Mouse (Mus musculus) spleen, postnatal 14 days (tissue): Measurements from ENCODE around the gene Orc4.
"Not testable (repeated sequence)": the region's sequence is repeated elsewhere in the genome, so short reads cannot be mapped to it uniquely, and the experiment has no call there.

Experiments
- DNase-seq, 2 experiments: peaks; one replicate each; pipeline ENCODE4 v3.0.0; 2021 to 2022; ENCODE audit warnings: low spot score in 2 of 2

Orc4 gene

DNA sequence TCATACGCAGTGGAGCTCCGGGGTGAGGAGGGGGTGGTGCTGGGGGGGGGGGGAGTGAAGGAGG lies at the start of gene Orc4:
Orc4 (minus strand) TSS at position 26 of the 64 bp plus-strand sequence.
- DNase-seq = no peak

DNA sequence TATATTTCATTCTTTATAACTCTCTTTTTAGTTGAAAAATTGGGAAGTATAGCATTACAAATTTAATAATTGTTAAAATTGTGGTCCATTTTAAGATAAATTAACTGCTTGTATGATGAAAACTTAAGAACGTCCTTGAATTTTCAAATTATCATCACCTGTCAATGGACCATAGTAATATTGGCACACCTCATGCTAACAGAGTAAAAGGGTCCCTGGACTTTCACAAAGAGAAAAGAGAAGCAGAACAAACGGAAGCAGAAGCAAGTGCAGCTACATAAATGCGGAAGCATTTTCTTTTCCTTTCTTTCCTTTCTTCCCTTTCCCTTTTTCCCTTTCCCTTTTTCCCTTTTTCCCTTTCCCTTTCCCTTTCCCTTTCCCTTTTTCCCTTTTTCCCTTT lies 40.2 kb upstream of the Orc4 start:
- no peak for DNase-seq

DNA sequence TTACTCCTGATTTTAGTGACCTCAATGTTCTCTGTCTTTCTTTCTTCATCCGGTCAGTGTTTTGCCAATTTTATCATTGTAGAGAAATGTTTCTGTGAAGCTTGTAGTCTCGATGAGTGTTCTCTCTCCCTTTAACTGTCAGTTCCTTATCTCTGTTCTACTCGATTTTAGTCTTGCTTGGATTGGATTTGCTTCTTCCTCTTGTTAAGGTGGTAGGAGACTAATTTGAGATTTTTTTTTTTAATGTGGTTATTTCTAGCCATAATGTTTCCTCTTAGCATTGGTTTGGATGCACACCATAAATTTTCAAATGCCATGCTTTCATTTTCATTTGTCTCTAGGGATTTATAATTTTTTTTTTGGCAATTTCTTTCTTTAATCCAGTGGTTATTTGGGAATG lies 28.8 kb upstream of the Orc4 start:
- no peak for DNase-seq

DNA sequence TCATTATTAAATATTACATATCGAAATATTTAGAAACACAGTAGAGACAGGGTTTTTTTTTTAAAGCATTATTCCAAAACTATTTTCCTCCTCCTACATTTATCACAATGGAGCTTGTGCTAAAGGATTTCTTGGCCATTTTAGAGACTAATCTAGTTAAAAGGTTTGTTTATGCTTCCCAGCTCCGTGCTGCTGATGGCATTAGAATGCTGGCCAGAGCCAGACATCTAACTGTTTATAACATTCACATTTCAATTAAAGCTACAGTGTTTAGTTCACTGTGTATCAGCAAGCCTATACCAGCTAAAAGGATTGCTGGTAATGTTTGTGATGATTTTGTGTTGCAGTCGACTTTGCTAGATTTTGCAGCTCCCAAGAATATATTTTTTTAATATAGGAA lies 6.5 kb upstream of the Orc4 start:
- no peak for DNase-seq

DNA sequence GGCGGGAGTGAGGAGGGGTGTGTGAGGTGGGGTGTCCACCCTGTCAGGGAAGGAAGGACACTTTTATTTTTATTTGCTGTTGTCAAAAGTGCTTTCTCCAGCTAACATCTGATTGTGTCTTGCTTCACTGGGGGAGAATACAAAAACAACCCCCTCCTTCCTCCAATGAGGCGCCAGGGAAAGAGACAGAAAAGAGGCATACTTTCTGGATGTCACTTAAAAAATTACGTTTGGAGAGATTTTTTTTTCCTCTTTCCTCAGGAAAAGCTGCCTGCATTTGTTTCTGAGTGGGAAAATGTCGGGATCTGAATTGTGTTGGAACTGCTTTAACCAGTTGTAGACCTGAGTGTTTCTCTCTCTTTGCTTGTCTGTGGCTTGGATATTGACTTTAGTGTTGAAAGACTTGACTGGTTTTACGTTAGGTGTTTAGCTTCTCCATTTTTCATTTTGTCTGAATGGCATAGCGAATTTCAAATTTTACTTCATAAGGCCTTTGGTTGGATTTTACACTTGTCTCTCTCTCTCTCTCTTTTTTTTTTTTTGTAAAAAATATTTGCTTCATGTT lies 321 bp upstream of the Orc4 start:
- DNase-seq = no peak

DNA sequence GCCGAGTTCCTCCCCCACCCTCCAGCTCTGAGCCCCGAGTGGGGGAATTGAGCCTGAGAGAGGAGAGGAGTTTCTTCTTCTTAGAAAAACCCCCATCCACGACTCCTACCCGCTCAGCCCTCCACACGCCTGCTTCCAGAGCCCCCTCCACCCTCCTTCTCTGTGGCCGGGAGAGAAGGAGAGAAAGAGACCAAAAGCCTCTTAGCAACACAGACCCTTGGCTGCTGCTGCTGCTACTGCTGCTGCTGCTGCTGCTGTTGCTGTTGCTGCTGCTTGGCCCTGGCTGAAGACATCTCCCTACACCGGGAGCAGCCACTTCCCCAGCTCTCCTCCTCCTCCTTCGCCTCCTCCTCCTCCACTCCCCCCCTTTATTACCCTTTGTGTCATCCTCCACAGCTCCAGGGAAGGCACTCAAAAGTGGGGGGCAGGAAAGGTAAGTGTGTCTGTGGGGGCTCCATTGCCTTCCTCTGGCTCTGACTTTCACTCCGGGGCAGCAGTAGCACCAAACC lies 280 bp downstream of the Orc4 start:
- DNase-seq = peak; percentile 11 to 18

DNA sequence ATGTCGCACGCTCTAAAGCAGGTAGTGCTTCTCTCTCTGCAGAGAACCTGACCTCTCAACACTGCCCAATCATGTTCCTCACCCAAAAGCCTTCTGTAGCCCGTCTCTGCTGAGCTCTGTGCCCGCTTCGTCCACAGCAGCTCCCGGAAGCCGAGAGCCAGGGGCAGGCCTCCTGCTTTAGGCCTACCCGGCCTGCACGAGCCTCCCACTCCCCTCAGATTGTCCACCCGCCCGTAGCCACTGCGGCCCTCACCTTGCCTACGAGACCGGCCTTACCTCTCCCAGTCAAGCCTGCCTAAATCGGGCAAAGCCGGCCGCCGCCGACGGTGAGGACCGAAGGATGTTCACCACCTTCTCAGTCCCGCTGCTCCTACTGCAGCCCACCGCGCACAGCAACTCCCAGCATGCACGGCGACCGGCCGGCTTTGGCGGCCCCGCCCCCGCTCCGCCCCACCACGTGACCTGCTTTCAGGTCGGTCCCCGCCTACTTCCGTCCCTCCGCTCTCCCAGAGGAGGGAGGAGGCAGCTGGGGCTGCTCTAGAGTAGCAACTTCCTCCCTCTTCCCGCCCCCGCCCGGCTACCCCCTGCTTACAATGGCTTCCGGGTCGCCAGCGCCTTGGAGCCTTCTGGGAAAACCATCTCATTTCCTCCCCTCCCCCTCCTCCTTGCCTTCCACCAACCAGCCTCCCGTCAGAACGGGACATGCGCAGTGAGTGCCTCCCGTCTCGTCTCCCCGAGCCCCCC lies 1.1 kb downstream of the Orc4 start, which contains the start of gene Mbd5:
Mbd5 (plus strand) TSS at position 668 of the 744 bp plus-strand sequence.
- peak; percentile 98 to 99 for DNase-seq

DNA sequence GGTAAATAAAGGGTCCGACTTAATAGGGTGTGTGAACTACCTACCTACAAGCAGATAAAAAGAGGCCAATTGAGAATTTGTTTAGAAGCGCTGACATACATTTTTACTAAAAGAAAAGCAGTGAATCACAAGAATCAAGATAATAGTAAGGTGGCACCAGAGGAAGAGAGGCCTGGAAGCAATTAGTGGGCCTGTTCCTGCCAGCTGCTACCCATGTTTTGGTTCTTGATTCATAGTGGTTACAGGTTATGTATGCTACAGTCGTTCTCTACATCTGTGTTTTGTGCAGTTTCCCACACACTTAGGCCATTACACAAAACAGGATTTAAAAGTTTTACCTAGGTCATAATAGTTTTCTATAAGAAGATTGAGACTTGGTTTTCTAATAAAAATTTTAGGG lies 2.3 kb downstream of the Orc4 start:
- DNase-seq = no peak

DNA sequence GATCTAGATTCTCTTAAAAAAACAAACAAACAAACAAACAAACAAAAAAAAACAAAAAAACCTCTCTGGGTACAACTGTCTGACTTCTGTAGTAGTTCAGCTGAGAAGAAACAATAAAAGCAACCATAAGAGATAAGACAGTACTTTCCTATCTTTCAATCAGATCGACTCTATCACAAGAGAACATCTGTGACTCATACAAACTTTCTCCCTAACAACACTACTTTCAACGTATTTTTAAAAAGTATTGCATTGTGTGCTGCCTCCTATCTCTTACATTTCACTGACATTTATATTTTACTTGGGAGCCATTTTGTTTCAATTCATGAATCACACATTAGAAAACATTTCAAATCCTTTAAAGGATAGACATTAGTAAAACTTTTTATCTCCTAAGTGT lies 15.0 kb downstream of the Orc4 start:
- DNase-seq = no peak

DNA sequence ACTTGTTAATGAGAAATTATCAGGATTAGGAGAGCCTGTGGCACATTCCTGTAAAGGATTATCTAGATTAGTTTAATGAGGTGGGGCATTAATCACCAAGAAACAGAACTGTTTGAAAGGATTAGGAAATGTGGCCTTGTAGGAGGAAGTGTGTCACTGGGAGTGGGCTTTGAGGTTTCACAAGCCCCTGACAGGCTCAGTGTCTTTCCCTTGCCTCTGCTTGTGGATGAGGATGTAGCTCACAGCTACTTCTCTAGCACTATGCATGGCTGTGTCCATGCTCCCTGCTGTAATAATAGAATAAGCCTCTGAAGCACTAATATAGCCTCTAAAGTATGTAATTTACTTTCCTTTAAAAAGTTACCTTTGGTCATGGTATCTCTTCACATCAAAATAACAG lies 34.2 kb downstream of the Orc4 start:
- no peak for DNase-seq

DNA sequence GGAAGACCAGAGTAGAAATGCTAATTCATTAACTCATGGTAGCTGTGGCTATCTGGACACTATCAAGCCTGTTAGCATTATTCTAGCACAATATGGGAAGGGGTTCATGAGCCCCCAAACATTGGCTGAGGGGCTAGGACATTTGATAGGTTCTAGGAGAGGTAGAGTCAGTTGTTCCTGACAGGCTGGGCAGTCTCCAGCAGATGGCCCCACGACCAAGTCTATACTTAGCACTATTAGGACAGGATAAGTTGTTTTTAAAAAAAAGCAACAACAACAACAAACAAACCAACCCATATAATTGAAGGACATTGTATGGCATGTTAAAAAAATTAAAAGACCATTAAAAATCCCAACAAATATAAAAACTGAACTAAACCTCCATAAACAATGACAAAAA lies 35.9 kb downstream of the Orc4 start:
- no peak for DNase-seq

DNA sequence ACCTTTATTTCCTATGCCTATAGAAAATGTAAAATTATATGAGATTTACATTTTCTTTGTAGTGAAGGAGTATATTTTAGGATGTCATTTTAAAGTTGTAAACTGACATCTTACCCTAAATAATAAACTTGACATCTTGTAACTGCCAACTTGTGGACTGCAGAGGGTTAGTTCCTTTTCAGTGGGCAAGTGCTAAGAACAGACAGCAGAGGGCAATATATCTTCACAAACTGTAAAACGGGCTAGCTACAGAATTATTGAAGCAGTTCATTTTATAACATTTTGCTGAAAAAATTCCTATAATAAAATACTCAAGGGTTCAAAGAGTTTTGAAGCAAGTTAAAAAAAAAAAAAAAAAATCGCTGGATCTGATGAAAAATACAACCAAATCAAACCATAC lies 41.2 kb downstream of the Orc4 start:
- no peak for DNase-seq

DNA sequence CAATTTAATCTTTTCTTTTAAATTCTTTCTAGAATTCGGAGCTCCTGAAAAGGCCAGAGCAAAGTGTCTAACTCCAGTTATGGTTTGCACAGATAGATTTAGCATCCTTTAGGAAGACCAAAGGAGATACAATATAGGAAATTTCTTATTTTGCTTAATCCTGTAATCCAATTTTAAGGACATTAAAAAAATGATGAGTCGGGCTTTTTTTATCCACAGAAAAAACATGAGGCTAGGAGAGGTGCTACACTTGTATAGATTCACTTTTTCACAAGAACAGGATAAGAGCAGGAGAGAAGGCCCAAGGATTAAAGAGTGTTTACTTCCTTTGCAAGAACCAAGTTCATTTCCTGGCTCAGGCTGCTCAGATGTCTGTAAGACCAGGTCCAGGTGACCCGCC lies 54.9 kb downstream of the Orc4 start:
- no peak for DNase-seq

DNA sequence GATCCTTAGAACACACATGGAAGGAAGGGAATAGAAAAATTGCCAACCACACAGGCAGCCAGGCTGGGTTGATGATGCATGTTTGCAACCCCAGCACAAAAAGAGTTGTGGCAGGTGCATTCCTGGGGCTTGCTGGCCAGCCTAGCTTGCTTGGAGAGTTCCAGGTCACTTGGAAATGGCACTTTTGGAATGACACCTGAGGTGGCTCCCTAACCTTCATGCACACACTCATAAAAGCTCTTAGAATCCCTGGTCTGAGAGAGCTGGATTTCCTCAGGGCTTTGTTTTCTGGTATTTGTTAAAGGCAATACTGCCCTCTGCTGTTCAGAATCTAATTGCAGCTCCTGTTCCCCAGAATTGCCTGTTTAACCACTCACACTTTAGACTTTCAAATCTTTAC lies 64.1 kb downstream of the Orc4 start:
- DNase-seq = peak in 1 of 2 experiments; percentile 12

DNA sequence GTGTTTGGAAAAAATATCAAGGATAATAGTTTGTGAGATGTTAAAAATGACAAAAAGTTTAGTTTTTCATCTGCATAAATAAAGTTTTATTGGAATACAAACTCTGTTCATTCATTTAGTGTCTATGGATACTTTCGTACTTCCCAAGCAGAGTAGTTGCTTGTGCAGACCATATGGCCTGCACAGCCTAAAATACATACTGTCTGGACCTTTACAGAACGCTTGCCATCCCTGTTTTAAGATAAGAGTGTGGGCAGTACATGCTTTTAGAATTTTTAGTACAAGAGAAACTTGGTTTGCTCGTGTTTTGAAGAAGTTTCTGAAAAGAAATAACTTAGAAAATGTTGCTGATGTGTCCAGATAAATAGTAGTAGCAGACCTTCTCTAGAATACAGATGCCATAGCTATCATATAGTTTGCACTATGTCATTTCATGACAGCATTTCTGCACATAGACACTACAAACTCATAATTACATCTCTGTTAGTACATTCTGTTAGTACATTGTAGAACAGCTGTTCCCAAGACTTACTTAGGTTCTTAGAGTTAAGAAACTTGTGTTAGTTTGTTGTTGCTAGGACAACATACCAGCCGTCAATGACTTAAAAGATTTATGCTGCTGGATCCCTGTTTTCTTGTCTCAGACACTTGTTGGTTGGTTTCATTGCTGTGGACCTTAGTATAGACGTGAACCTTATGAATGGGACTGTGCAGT lies 81.7 kb downstream of the Orc4 start:
- no peak for DNase-seq

DNA sequence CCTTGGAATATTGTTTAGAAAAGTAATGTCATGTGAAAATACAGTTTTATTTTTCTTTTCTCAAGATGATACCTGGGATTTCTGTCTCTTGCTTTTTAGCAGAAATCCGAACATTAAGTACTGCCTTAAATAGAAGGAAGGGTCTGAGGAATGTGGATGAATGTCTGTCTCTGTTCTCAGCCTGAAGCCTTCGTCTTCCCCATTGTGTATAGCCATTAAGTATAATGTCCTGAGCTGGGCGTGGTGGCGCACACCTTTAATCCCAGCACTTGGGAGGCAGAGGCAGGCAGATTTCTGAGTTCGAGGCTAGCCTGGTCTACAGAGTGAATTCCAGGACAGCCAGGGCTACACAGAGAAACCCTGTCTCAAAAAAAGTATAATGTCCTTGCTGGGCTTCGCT lies 84.5 kb downstream of the Orc4 start:
- DNase-seq = not testable (repeated sequence)
